Mouse (Mus musculus) embryonic facial prominence, embryonic 14.5 days (tissue): ENCODE measurements around the gene Sh3d19. TPM values are rescaled to one million over a fixed set of nuclear protein-coding genes. Genes with fewer than 3 reads are reported as not detected.

Experiments
- ATAC-seq: fragments of 200-750 bp; cut with Nextera tagmentation; 2 replicates; pipeline ENCODE4 v1.8.0; 2017; ENCODE audit warnings: low read depth, moderate number of reproducible peaks, moderate TSS enrichment
- DNase-seq: peaks from one replicate; pipeline ENCODE4 v3.0.0-alpha.2; 2015; ENCODE audit warnings: low spot score
- H3K27ac ChIP-seq: fragments of 300-500 bp; sonication (generic); replicated peaks from 2 replicates; pipeline ENCODE4 v1.5.1; 2014; ENCODE audit warnings: low read depth, mild to moderate bottlenecking, low read length, moderate library complexity
- H3K27me3 ChIP-seq: fragments of 300-500 bp; sonication (generic); replicated peaks from 2 replicates; pipeline ENCODE4 v1.6.1; 2014; ENCODE audit warnings: low read length; ENCODE audit not compliant: control insufficient read depth, insufficient read depth
- H3K36me3 ChIP-seq: fragments of 300-500 bp; sonication (generic); 2 replicates; pipeline ENCODE4 v1.6.1; 2014; ENCODE audit warnings: low read length, mixed read lengths; ENCODE audit not compliant: control insufficient read depth, insufficient read depth
- H3K4me1 ChIP-seq: fragments of 300-500 bp; sonication (generic); 2 replicates; pipeline ENCODE4 v1.6.1; 2014; ENCODE audit warnings: antibody characterized with exemption, low read length; ENCODE audit not compliant: control insufficient read depth, insufficient read depth
- H3K4me2 ChIP-seq: fragments of 300-500 bp; sonication (generic); 2 replicates; pipeline ENCODE4 v1.6.1; 2014; ENCODE audit warnings: low read depth, mild to moderate bottlenecking, low read length, moderate library complexity, mixed read lengths
- H3K4me3 ChIP-seq: fragments of 300-500 bp; sonication (generic); 2 replicates; pipeline ENCODE4 v1.5.1; 2014; ENCODE audit warnings: low read depth, mild to moderate bottlenecking, low read length
- H3K9ac ChIP-seq: fragments of 300-500 bp; sonication (generic); 2 replicates; pipeline ENCODE4 v1.6.1; 2014; ENCODE audit warnings: low read depth, mild to moderate bottlenecking, low read length, moderate library complexity, mixed read lengths
- H3K9me3 ChIP-seq: fragments of 300-500 bp; sonication (generic); 2 replicates; pipeline ENCODE4 v1.6.1; 2016; ENCODE audit warnings: low read length; ENCODE audit not compliant: control insufficient read depth
- WGBS: fragments of 180-500 bp; shearing (Covaris S2); extraction: QIAGEN DNeasy Blood & Tissue Kit; methylation state at CpG from one replicate; pipeline ENCODE4 v1.1.7; 2014; 5-methylcytosine and 5-hydroxymethylcytosine counted together
- polyA plus RNA-seq: library from polyadenylated mRNA; unstranded; fragments of >200 nt; fragmentation: Nextera tagmentation; extraction: Ambion mirVana; gene quantifications from 2 replicates; pipeline ENCODE4 v1.2.1, GENCODE M21; 2014

The Sh3d19 gene
- polyA plus RNA-seq, 1 experiment from 2014 or later, result 30.9 TPM

DNA sequence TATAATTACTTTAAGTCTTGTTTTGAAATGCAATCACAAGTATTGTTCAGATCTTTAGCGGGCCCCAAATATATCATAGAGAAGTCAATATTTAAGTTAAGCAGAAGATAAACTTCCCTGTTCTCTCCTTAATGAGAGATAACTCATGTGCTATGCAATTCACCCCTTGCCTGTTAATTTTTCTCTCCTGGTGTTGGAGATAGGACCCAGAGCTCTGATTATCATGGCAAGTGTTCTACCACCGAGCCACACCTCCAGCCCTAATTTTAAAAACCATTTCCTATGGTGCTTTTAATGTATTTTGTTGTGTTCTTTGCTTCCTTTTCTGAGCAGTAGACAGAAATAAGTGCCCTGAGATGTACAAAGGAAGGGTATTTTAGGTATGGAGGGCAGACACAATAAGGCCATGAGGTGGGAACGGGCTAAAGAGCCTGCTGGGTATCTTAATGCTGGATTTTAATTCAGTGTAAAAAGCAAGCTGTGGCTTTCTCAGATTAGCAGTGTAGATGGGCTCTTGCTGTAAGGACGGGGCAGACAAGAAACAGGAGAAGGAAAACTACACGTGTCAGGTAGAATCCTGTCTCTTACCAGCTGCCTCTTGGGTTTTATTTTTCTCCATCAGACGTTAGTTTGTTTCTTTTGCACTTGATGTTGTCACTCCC lies 20.4 kb downstream of the Sh3d19 start:
- ATAC-seq (no peak), DNase-seq (no peak)
- Histone ChIP-seq H3K4me1 (no peaks in the 10 kb centered on the region), H3K27ac (no peak overlapping the region), H3K9ac (no peak overlapping the region), H3K4me2 (no peak overlapping the region), H3K27me3 (no peaks in the 10 kb centered on the region), H3K4me3 (no peak overlapping the region), H3K9me3 (no peaks in the 10 kb centered on the region), H3K36me3 (no peaks in the 10 kb centered on the region)
- 72% methylated on average over 6 of the region's 6 CpGs for WGBS

DNA sequence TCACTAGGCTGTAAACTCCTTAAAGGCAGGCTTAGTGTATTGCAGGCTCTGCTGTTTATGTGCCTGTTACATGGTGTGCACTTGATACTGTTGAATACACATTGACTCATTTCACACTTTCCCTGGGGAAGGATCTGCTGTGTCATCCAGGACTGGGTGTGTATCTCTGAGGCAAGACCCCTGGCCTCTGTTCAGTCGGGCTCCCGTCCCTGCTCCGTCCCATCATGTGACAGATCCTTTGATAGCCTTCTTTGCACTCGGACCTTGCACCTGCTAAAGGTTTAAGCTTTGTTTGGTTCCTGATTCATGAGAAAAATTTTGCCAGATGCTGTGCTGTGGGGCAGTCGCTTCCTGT lies 20.9 kb downstream of the Sh3d19 start:
- WGBS, result 57% methylated on average over 5 of the region's 5 CpGs
- H3K27ac ChIP-seq, result no peak overlapping the region
- no peaks in the 10 kb centered on the region for H3K27me3 ChIP-seq

DNA sequence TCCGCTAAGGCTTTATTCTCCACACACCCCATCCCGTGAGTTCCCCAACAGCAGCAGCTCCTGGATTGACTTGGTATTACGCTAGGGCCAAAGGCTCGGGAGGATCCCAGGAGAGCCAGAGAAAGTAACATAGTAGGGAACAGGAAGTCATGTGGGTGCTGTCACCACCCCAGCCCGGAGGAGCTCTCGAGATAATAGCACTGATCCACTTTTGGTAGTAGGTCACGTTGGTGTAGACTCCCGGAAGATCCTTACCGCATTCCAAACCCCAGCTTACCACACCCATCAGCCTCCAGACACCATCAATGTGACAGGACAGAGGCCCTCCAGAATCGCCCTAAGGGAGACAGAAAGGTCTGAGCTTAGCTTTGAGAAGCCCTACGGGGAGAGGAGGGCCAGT lies 22.8 kb downstream of the Sh3d19 start:
- 60% methylated on average over 11 of the region's 11 CpGs for WGBS
- no peaks in the 10 kb centered on the region for H3K36me3 ChIP-seq
- H3K4me3 ChIP-seq, result no peak overlapping the region
- ATAC-seq (no peak), DNase-seq (no peak)
- no peaks in the 10 kb centered on the region for H3K4me1 ChIP-seq
- no peak overlapping the region for H3K27ac ChIP-seq
- H3K27me3 ChIP-seq, result no peaks in the 10 kb centered on the region
- H3K4me2 ChIP-seq, result no peak overlapping the region
- no peak overlapping the region for H3K9ac ChIP-seq
- no peaks in the 10 kb centered on the region for H3K9me3 ChIP-seq

More for the DNA sequence above, 20.9 kb downstream of the Sh3d19 start:
- no peak overlapping the region for H3K4me3 ChIP-seq
- no peaks in the 10 kb centered on the region for H3K4me1 ChIP-seq
- ATAC-seq (no peak), DNase-seq (no peak)
- H3K9ac ChIP-seq, result no peak overlapping the region
- H3K36me3 ChIP-seq, result no peaks in the 10 kb centered on the region
- H3K4me2 ChIP-seq, result no peak overlapping the region
- H3K9me3 ChIP-seq, result no peaks in the 10 kb centered on the region

DNA sequence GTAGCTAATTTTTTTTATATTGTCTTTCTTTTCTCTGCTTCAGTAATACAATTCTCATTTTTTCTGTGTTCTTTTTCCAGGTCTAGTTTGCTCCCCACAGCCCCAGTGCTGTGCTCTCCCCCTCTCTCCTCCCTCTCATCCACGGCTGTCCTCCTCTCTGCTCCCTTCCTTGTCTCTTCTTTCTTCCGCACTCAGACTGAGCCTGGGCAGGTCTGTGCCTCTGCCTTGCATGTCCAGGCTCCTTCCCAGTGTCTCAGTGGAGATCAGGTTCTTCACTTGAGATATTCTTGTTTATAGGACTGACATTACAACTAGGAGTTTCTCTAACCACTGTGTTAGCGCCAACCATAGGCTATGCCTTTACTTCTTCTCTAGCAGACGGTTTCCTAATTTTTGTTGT lies 23.7 kb downstream of the Sh3d19 start:
- ATAC-seq, result 0 out of 2 replicates have a peak, but pooled peaks have one; percentile 63
- WGBS, result 60% methylated on average over 4 of the region's 4 CpGs

DNA sequence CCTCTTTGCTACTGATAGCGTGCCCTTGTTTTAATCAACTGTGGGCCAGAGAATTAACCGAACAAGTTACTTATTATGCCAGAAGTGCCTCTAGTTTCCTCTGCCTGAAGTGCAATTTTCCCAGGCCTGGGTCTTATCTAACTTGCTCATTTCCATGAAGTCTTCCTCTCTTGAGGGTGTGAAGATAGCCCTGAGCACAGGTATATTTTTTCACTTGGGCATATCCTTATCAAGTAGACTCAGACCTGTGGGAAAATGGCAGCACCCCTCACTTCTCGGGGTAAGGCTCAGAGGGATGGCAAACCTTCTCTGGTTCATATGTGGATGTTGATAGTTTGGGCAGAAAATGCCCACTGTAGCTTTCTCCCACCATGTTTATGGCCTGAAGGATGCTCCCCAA lies 30.4 kb downstream of the Sh3d19 start:
- Histone ChIP-seq H3K9ac (no peak overlapping the region), H3K4me3 (no peak overlapping the region), H3K27me3 (no peaks in the 10 kb centered on the region), H3K27ac (no peak overlapping the region), H3K4me2 (no peak overlapping the region), H3K36me3 (no peaks in the 10 kb centered on the region), H3K9me3 (no peaks in the 10 kb centered on the region), H3K4me1 (no peaks in the 10 kb centered on the region)
- WGBS, result 97% methylated on average over 3 of the region's 3 CpGs
- DNase-seq (no peak), ATAC-seq (no peak)

More for the DNA sequence above, 23.7 kb downstream of the Sh3d19 start:
- peak; percentile 51 for DNase-seq
- Histone ChIP-seq H3K4me2 (no peak overlapping the region), H3K27ac (no peak overlapping the region), H3K36me3 (no peaks in the 10 kb centered on the region), H3K9ac (no peak overlapping the region), H3K9me3 (no peaks in the 10 kb centered on the region), H3K4me3 (no peak overlapping the region), H3K4me1 (no peaks in the 10 kb centered on the region), H3K27me3 (no peaks in the 10 kb centered on the region)

DNA sequence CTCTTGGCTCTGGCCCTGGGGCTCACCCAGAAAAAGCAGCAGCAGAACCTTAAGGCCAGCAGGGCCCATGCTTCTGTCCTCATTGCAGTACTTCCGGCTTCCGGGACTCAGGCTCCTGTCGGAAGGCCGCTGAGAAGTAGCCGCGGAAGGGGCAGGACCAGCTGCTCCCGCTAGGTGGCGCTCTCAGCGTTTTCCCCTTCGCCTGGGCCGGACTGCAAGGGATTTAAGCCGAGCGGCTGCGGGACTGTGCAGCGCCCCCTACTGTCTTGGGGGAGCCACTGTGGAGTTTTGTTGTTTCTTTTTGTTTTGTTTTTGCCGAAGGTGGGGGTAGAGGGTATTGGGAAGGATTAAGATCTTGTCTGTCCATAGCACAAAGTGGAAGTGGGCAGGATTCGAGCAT lies 31.5 kb downstream of the Sh3d19 start, which contains the start of gene Prss48:
Gene Prss48 (minus strand): TSS at position 69 of the 400 bp plus-strand sequence.
- Histone ChIP-seq H3K9me3 (no peaks in the 10 kb centered on the region), H3K9ac (no peak within 1 kb of the TSS), H3K4me2 (no peak within 1 kb of the TSS), H3K4me1 (no peaks in the 10 kb centered on the region), H3K27me3 (no peaks in the 10 kb centered on the region), H3K36me3 (no peaks in the 10 kb centered on the region), H3K27ac (no peak within 1 kb of the TSS), H3K4me3 (no peak within 1 kb of the TSS)
- WGBS, result 81% methylated on average over 17 of the region's 17 CpGs
- no peak for DNase-seq
- ATAC-seq, result no peak

DNA sequence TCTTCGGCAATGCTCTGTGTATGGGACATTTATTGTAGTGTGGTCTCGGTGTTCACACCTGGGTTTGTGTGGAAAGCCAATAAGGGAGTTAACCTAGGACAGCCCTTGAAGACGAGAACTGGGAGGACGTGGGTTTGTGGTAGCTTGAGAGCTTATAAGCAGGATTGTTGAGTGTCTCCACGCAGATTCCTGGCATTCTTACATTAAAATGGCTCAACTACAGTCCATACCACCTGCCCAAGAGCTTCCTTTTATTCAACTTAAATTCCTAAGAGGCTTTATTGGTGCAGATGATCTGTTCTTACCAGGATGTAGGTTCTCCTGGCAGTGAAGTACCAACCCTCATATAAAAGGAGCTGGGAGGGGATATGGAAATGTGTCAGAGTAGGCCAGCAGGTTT lies 32.0 kb downstream of the Sh3d19 start:
- H3K36me3 ChIP-seq, result no peaks in the 10 kb centered on the region
- no peaks in the 10 kb centered on the region for H3K27me3 ChIP-seq
- no peak overlapping the region for H3K4me2 ChIP-seq
- no peak overlapping the region for H3K9ac ChIP-seq
- DNase-seq (no peak), ATAC-seq (no peak)
- no peak overlapping the region for H3K27ac ChIP-seq
- WGBS, result 65% methylated on average over 5 of the region's 5 CpGs
- no peak overlapping the region for H3K4me3 ChIP-seq
- H3K9me3 ChIP-seq, result no peaks in the 10 kb centered on the region
- H3K4me1 ChIP-seq, result no peaks in the 10 kb centered on the region

DNA sequence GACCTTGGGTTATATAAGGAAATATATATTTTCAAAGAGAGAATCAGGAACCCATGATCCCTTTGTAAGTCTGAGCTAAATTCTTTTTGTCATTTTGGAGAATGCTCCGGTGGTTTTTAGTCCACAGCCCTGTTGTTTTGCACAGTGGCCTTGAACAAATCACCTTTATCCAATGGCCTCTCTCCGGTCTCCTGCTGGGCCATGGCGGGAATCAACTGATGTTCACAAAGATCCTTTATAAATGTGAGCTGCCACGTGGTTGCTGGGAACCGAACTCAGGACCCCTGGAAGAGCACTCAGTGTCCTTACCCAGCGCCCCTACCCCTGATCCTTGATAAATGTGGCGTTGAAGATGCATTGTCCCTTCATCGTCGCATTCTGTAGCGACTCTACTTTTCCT lies 33.8 kb downstream of the Sh3d19 start:
- no peaks in the 10 kb centered on the region for H3K27me3 ChIP-seq
- WGBS, result 92% methylated on average over 10 of the region's 10 CpGs
- ATAC-seq, result no peak

DNA sequence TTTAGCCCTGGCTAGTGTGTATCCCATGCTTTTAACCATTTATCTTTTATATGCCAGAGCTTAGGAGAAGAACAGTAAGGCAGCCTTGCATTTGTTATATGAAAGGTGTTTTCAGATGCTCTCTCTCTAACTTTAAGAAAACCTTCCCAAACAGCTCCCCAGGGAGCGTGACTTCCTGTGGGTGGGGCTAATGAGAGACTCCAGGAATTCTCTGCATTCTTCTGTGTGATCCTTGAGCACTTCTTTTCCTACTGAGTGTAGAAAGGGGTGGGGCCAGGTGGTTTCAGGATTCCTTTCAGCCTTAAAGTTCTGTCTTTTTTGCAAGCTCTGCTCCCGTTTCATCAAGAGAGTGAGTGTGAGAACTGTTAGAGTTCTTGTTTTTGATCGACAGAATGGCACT lies 39.7 kb downstream of the Sh3d19 start:
- DNase-seq (peak; percentile 35), ATAC-seq (no peak)
- WGBS, result 41% methylated on average over 3 of the region's 3 CpGs
- H3K4me3 ChIP-seq, result no peak overlapping the region
- H3K4me1 ChIP-seq, result 0 out of 2 replicates have a peak, but pooled peaks cover 5% of the 10 kb centered on the region
- no peaks in the 10 kb centered on the region for H3K9me3 ChIP-seq
- H3K27me3 ChIP-seq, result no peaks in the 10 kb centered on the region
- H3K36me3 ChIP-seq, result 0 out of 2 replicates have a peak, but pooled peaks cover 5% of the 10 kb centered on the region
- no peak overlapping the region for H3K9ac ChIP-seq
- no peak overlapping the region for H3K4me2 ChIP-seq
- H3K27ac ChIP-seq, result no peak overlapping the region

More for the DNA sequence above, 33.8 kb downstream of the Sh3d19 start:
- no peak overlapping the region for H3K27ac ChIP-seq
- no peaks in the 10 kb centered on the region for H3K4me1 ChIP-seq
- H3K9ac ChIP-seq, result no peak overlapping the region
- H3K4me2 ChIP-seq, result no peak overlapping the region
- 0 out of 2 replicates have a peak, but pooled peaks cover 5% of the 10 kb centered on the region for H3K36me3 ChIP-seq
- no peaks in the 10 kb centered on the region for H3K9me3 ChIP-seq
- H3K4me3 ChIP-seq, result no peak overlapping the region
- no peak for DNase-seq
